Mouse (Mus musculus) liver, embryonic 14.5 days (tissue): ENCODE measurements around the gene Slc11a2. TPM values are rescaled to one million over a fixed set of nuclear protein-coding genes. Genes with fewer than 3 reads are reported as not detected.
"Not testable (repeated sequence)": the region's sequence is repeated elsewhere in the genome, so short reads cannot be mapped to it uniquely, and the experiment has no call there.

Source experiments
- ATAC-seq: fragments of 200-750 bp; cut with Nextera tagmentation; 2 replicates; pipeline ENCODE4 v1.8.0; 2017; ENCODE audit warnings: moderate number of reproducible peaks, mild to moderate bottlenecking, moderate library complexity; ENCODE audit not compliant: insufficient read depth
- DNase-seq, 3 experiments: peaks; one replicate each; pipeline ENCODE4 v3.0.0-alpha.2; 2012 to 2013; ENCODE audit warnings: low read depth in 3 of 3, low spot score in 3 of 3
- H3K27ac ChIP-seq: fragments of 300-500 bp; sonication (generic); 2 replicates; pipeline ENCODE4 v1.5.1; 2014; ENCODE audit warnings: moderate library complexity, mild to moderate bottlenecking, control low read depth, inconsistent platforms
- H3K27me3 ChIP-seq: fragments of 300-500 bp; sonication (generic); 2 replicates; pipeline ENCODE4 v1.6.1; 2014; ENCODE audit warnings: mild to moderate bottlenecking, low read length, moderate library complexity; ENCODE audit not compliant: control insufficient read depth, insufficient read depth
- H3K36me3 ChIP-seq: fragments of 300-500 bp; sonication (generic); replicated peaks from 2 replicates; pipeline ENCODE4 v1.6.1; 2014; ENCODE audit warnings: low read depth; ENCODE audit not compliant: control insufficient read depth, insufficient read depth
- H3K4me1 ChIP-seq, 2 experiments: fragments of 200-500 bp in 1 of 2; fragments of 300-500 bp in 1 of 2; sonication (generic) in 1 of 2; replicated peaks; 2 replicates each; pipeline ENCODE4 v1.6.1; 2012 to 2014; ENCODE audit warnings: antibody characterized with exemption in 1 of 2, inconsistent platforms in 1 of 2, low read length in 1 of 2; ENCODE audit not compliant: control insufficient read depth in 2 of 2, insufficient read depth in 2 of 2
- H3K4me2 ChIP-seq: fragments of 300-500 bp; sonication (generic); 2 replicates; pipeline ENCODE4 v1.6.1; 2014; ENCODE audit warnings: low read depth, mild to moderate bottlenecking, control low read depth, moderate library complexity
- H3K4me3 ChIP-seq, 2 experiments: fragments of 200-500 bp in 1 of 2; fragments of 300-500 bp in 1 of 2; sonication (generic) in 1 of 2; 2 replicates each; pipeline ENCODE4 v1.5.1; 2012 to 2014; ENCODE audit warnings: low read depth in 2 of 2, low read length in 2 of 2, mild to moderate bottlenecking in 2 of 2, control low read depth in 1 of 2, inconsistent platforms in 1 of 2, moderate library complexity in 1 of 2; ENCODE audit not compliant: insufficient read depth in 1 of 2
- H3K9ac ChIP-seq: fragments of 300-500 bp; sonication (generic); replicated peaks from 2 replicates; pipeline ENCODE4 v1.6.1; 2014; ENCODE audit warnings: mild to moderate bottlenecking, control low read depth, moderate library complexity
- H3K9me3 ChIP-seq: fragments of 300-500 bp; sonication (generic); 2 replicates; pipeline ENCODE4 v1.6.1; 2016; ENCODE audit warnings: low read length, mixed read lengths; ENCODE audit not compliant: control insufficient read depth
- CTCF ChIP-seq: IDR thresholded peaks from 2 replicates; pipeline ENCODE4 v1.5.1; 2016; ENCODE audit warnings: antibody characterized with exemption, low read depth, control low read depth
- EP300 ChIP-seq: IDR thresholded peaks from 2 replicates; pipeline ENCODE4 v1.6.1; 2016; ENCODE audit warnings: antibody characterized with exemption, low read depth
- WGBS: fragments of 180-500 bp; shearing (Covaris S2); extraction: QIAGEN DNeasy Blood & Tissue Kit; methylation state at CpG from one replicate; pipeline ENCODE4 v1.1.7; 2014; ENCODE audit not compliant: insufficient replicate concordance; 5-methylcytosine and 5-hydroxymethylcytosine counted together
- polyA plus RNA-seq, 2 experiments: library from polyadenylated mRNA; depleted of rRNA in 1 of 2; stranded (reverse) in 1 of 2; unstranded in 1 of 2; fragments of >200 nt; fragmentation: Nextera tagmentation in 1 of 2; extraction: Ambion mirVana in 1 of 2; gene quantifications; 2 replicates each; pipeline versions ENCODE4 v1.2.1 to v1.2.3; 2012 to 2014

The Slc11a2 gene
- polyA plus RNA-seq, 2 experiments = 37.7 to 38.4 TPM

- WGBS = 76% methylated on average over 13 of the region's 13 CpGs
- Histone ChIP-seq H3K4me3 (no peak overlapping the region), H3K9me3 (no peaks in the 10 kb centered on the region), H3K27me3 (peaks cover 12% of the 10 kb centered on the region), H3K9ac (no peak overlapping the region), H3K27ac (no peak overlapping the region), H3K36me3 (no peaks in the 10 kb centered on the region), H3K4me2 (no peak overlapping the region), H3K4me1 (peaks cover 12 to 16% of the 10 kb centered on the region in 2 experiments)
- TF ChIP-seq CTCF (no peak), EP300 (no peak)
- DNase-seq (no peak), ATAC-seq (no peak)
These were observed 3.5 kb upstream of the Slc11a2 start for GRCm38 (mm10) chr15:100428296-100428905.

- Histone ChIP-seq H3K36me3 (no peaks in the 10 kb centered on the region; the same call in 1 of the 2 replicates), H3K4me3 (peak overlapping the region; percentile 40 to 100), H3K4me2 (peak overlapping the region; percentile 100), H3K4me1 (peaks cover 29 to 32% of the 10 kb centered on the region in 2 experiments), H3K9me3 (no peaks in the 10 kb centered on the region), H3K27ac (no peak overlapping the region), H3K27me3 (peaks cover 12% of the 10 kb centered on the region), H3K9ac (peak overlapping the region; percentile 79)
- 4% methylated on average over 14 of the region's 14 CpGs for WGBS
- peak; percentile 20; the same call in 1 of the 2 replicates for TF ChIP-seq CTCF
- TF ChIP-seq EP300 = no peak
- ATAC-seq (no peak), DNase-seq (no peak)
These were observed 956 bp downstream of the Slc11a2 start for GRCm38 (mm10) chr15:100423916-100424315.

- H3K36me3 ChIP-seq = peaks cover under 1% of the 10 kb centered on the region
- peak overlapping the region; percentile 72 to 100 for H3K4me3 ChIP-seq
- DNase-seq = peak; percentile 91 to 94 (median 93)
- peaks cover 12% of the 10 kb centered on the region for H3K27me3 ChIP-seq
- peaks cover 36 to 38% of the 10 kb centered on the region in 2 experiments for H3K4me1 ChIP-seq
- H3K27ac ChIP-seq = peak overlapping the region; percentile 97
- H3K4me2 ChIP-seq = peak overlapping the region; percentile 100
- ATAC-seq = peak; percentile 88
- WGBS = 1% methylated on average over 65 of the region's 65 CpGs
- peak overlapping the region; percentile 99 for H3K9ac ChIP-seq
- H3K9me3 ChIP-seq = no peaks in the 10 kb centered on the region
- TF ChIP-seq EP300 (no peak), CTCF (no peak)
These were observed 1.7 kb downstream of the Slc11a2 start for GRCm38 (mm10) chr15:100422899-100423860.

GRCm38 (mm10) chr15:100422476-100422875 lies 2.4 kb downstream of the Slc11a2 start:
- no peak for DNase-seq
- Histone ChIP-seq H3K4me3 (peak overlapping the region; percentile 72 to 100), H3K27ac (peak overlapping the region; percentile 97), H3K36me3 (peaks cover 8% of the 10 kb centered on the region), H3K9me3 (no peaks in the 10 kb centered on the region), H3K4me1 (peaks cover 43 to 45% of the 10 kb centered on the region in 2 experiments), H3K9ac (peak overlapping the region; percentile 99), H3K27me3 (peaks cover 12% of the 10 kb centered on the region), H3K4me2 (peak overlapping the region; percentile 100)
- peak; percentile 50 for ATAC-seq
- TF ChIP-seq CTCF = no peak
- no peak for TF ChIP-seq EP300
- 0% methylated on average over 44 of the region's 44 CpGs for WGBS

- Histone ChIP-seq H3K27ac (peak within 1 kb of the TSS; percentile 97), H3K9ac (peak within 1 kb of the TSS; percentile 99), H3K4me1 (peaks cover 45 to 50% of the 10 kb centered on the region in 2 experiments), H3K4me3 (peak within 1 kb of the TSS; percentile 72 to 100), H3K27me3 (peaks cover 12% of the 10 kb centered on the region), H3K36me3 (peaks cover 12% of the 10 kb centered on the region), H3K4me2 (peak within 1 kb of the TSS; percentile 100)
- 6% methylated on average over 3 of the region's 3 CpGs for WGBS
- not testable (repeated sequence) for H3K9me3 ChIP-seq, DNase-seq, ATAC-seq
These were observed 3.1 kb downstream of the Slc11a2 start, which contains the start of gene Gm5475 for GRCm38 (mm10) chr15:100421758-100422197. TSS of gene Gm5475 (plus strand) at chr15:100422147.
